Mouse (Mus musculus) CH12.LX (cell line): Measurements from ENCODE around the gene Psmd1. TPM values are rescaled to one million over a fixed set of nuclear protein-coding genes. Genes with fewer than 3 reads are reported as not detected.

ENCODE experiments used
- DNase-seq: peaks from one replicate; pipeline ENCODE4 v3.0.0-alpha.2; 2013; ENCODE audit errors: extremely low read depth
- H3K27ac ChIP-seq: 2 replicates; pipeline ENCODE4 v1.5.1; 2012; ENCODE audit warnings: low read depth, mild to moderate bottlenecking, control low read depth, moderate library complexity; ENCODE audit not compliant: insufficient read depth
- H3K27me3 ChIP-seq: replicated peaks from 2 replicates; pipeline ENCODE3; 2012; ENCODE audit warnings: inconsistent platforms
- H3K36me3 ChIP-seq, 2 experiments: replicated peaks in 1 of 2; 2 replicates each; pipeline versions ENCODE3 to v1.6.1; 2012; ENCODE audit warnings: inconsistent platforms in 1 of 2, low read length in 1 of 2, mild to moderate bottlenecking in 1 of 2, mixed read lengths in 1 of 2, moderate library complexity in 1 of 2; ENCODE audit not compliant: control insufficient read depth in 1 of 2, insufficient read depth in 1 of 2
- H3K4me1 ChIP-seq, 2 experiments: 2 replicates each; pipeline ENCODE4 v1.6.1; 2012; ENCODE audit warnings: inconsistent platforms in 1 of 2, moderate library complexity in 1 of 2; ENCODE audit not compliant: insufficient read depth in 2 of 2, control insufficient read depth in 1 of 2
- H3K4me2 ChIP-seq: 2 replicates; pipeline ENCODE4 v1.6.1; 2012; ENCODE audit warnings: low read depth, mild to moderate bottlenecking, control low read depth; ENCODE audit not compliant: poor library complexity, insufficient read depth, severe bottlenecking
- H3K4me3 ChIP-seq, 3 experiments: fragments of 150-350 bp in 1 of 3; sonication (generic) in 1 of 3; replicated peaks in 1 of 3; 2 replicates each; pipeline versions ENCODE3 to v1.5.1; 2011 to 2012; ENCODE audit warnings: low read depth in 2 of 3, low read length in 2 of 3, mild to moderate bottlenecking in 2 of 3, moderate library complexity in 2 of 3, control low read depth in 1 of 3, improper control_type of control experiment in 1 of 3, inconsistent platforms in 1 of 3, mixed read lengths in 1 of 3; ENCODE audit not compliant: poor library complexity in 1 of 3
- H3K79me2 ChIP-seq: replicated peaks from 2 replicates; pipeline ENCODE4 v1.6.1; 2012; ENCODE audit warnings: mild to moderate bottlenecking, moderate library complexity; ENCODE audit not compliant: control insufficient read depth, poor library complexity, insufficient read depth, severe bottlenecking; ENCODE audit errors: extremely low read depth
- H3K9ac ChIP-seq: 2 replicates; pipeline ENCODE4 v1.6.1; 2012; ENCODE audit warnings: low read depth, mild to moderate bottlenecking, control low read depth, moderate library complexity; ENCODE audit not compliant: insufficient read depth
- H3K9me3 ChIP-seq: replicated peaks from 2 replicates; pipeline ENCODE3; 2012; ENCODE audit warnings: low read length, inconsistent platforms, mixed read lengths
- CHD1 ChIP-seq: IDR thresholded peaks from 2 replicates; pipeline ENCODE4 v1.6.1; 2012; ENCODE audit warnings: low read depth, low read length, improper control_type of control experiment, inconsistent platforms
- ETS1 ChIP-seq: conservative IDR thresholded peaks from 2 replicates; pipeline ENCODE4 v1.6.1; 2012; ENCODE audit warnings: low read depth, mild to moderate bottlenecking, inconsistent platforms, low read length, improper control_type of control experiment, moderate library complexity
- HCFC1 ChIP-seq: IDR thresholded peaks from 2 replicates; pipeline ENCODE4 v1.6.1; 2012; ENCODE audit warnings: low read depth, mild to moderate bottlenecking, inconsistent platforms, low read length, improper control_type of control experiment
- IRF4 ChIP-seq: IDR thresholded peaks from 2 replicates; pipeline ENCODE4 v1.6.1; 2014; ENCODE audit warnings: low read depth, mild to moderate bottlenecking, inconsistent platforms, low read length, improper control_type of control experiment
- JUN ChIP-seq: IDR thresholded peaks from 2 replicates; pipeline ENCODE4 v1.6.1; 2011; ENCODE audit warnings: low read depth, mild to moderate bottlenecking, low read length, improper control_type of control experiment, moderate library complexity; ENCODE audit not compliant: insufficient read depth
- JUND ChIP-seq: conservative IDR thresholded peaks from 2 replicates; pipeline ENCODE4 v1.6.1; 2011; ENCODE audit warnings: low read depth, low read length, improper control_type of control experiment
- MEF2A ChIP-seq: IDR thresholded peaks from 2 replicates; pipeline ENCODE4 v1.6.1; 2014; ENCODE audit warnings: low read depth, mild to moderate bottlenecking, inconsistent platforms, low read length, improper control_type of control experiment, borderline replicate concordance
- NELFE ChIP-seq: IDR thresholded peaks from 2 replicates; pipeline ENCODE4 v1.6.1; 2011; ENCODE audit warnings: low read depth, low read length, improper control_type of control experiment
- NRF1 ChIP-seq: IDR thresholded peaks from 2 replicates; pipeline ENCODE4 v1.6.1; 2014; ENCODE audit warnings: low read depth, mild to moderate bottlenecking, inconsistent platforms, low read length, improper control_type of control experiment, moderate library complexity
- SIN3A ChIP-seq: IDR thresholded peaks from 2 replicates; pipeline ENCODE4 v1.6.1; 2012; ENCODE audit warnings: low read length, improper control_type of control experiment, inconsistent platforms
- SMC3 ChIP-seq: IDR thresholded peaks from 2 replicates; pipeline ENCODE4 v1.6.1; 2011; ENCODE audit warnings: low read depth, low read length, improper control_type of control experiment
- TCF12 ChIP-seq: IDR thresholded peaks from 2 replicates; pipeline ENCODE4 v1.6.1; 2014; ENCODE audit warnings: low read depth, mild to moderate bottlenecking, inconsistent platforms, low read length, improper control_type of control experiment
- USF1 ChIP-seq: IDR thresholded peaks from 2 replicates; pipeline ENCODE4 v1.6.1; 2014; ENCODE audit warnings: low read depth, mild to moderate bottlenecking, inconsistent platforms, low read length, improper control_type of control experiment
- dilution Hi-C: fragments of 300-500 bp; cut with MboI; formaldehyde crosslinking; loops from 2 replicates; pipeline ENCODE4 v1.14.3; 2020; ENCODE audit warnings: low sequenced_read_pairs; ENCODE audit not compliant: extremely low pct_unique_long_range_greater_than_20kb, extremely low pct_ligation_motif_present
- in situ Hi-C: fragments of 300-500 bp; cut with MboI; formaldehyde crosslinking; loops from 3 replicates; pipeline ENCODE4 v1.14.3; 2019; ENCODE audit warnings: low sequenced_read_pairs, low pct_ligation_motif_present, low pct_unique_long_range_greater_than_20kb, mixed read lengths
- polyA plus RNA-seq: library from polyadenylated mRNA; unstranded; fragments of >175 nt; gene quantifications from 2 replicates; pipeline ENCODE4 v1.2.1, GENCODE M21; 2012; ENCODE audit warnings: low read depth; ENCODE audit not compliant: insufficient read length
- total RNA-seq, 2 experiments: library from RNA; depleted of rRNA; stranded (reverse); fragments of 300-350 nt in 1 of 2; fragments of >200 nt in 1 of 2; gene quantifications; 2 replicates each; pipeline ENCODE4 v1.2.3; 2012 to 2014

Gene Psmd1
- total and polyA plus RNA-seq, 3 experiments: 87.6 to 196 (median 134) TPM

DNA sequence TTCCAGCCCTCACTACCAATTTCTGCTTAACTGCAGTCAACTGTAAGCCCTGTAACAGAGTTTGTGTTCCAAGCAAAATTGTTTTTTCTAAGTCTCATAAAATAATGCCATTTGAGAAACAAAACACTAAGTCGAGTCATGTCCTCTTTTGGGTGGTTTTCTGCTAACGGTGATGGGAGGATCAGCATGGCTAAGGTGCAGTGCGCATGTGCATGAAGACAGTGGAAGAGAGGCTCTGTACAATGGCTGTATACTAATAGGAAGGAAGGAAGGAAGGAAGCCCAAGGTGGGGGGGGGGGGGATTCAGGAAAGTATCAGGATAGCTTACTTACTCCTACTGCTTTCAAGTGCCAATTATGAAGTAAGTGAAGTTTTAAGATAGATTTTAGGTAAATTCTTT lies 50.0 kb downstream of the Psmd1 start:
- Histone ChIP-seq H3K27ac (no peak overlapping the region), H3K4me3 (no peak overlapping the region), H3K4me2 (no peak overlapping the region), H3K79me2 (no peaks in the 10 kb centered on the region), H3K9ac (no peak overlapping the region), H3K36me3 (peaks cover 31 to 70% of the 10 kb centered on the region in 2 experiments), H3K9me3 (no peaks in the 10 kb centered on the region), H3K27me3 (no peaks in the 10 kb centered on the region), H3K4me1 (no peaks in the 10 kb centered on the region; a peak in 1 of 4 replicates)
- dilution Hi-C loops (no loop called here), in situ Hi-C loops (no loop called here)
- TF ChIP-seq TCF12 (no peak), ETS1 (no peak), CHD1 (no peak), IRF4 (no peak), HCFC1 (no peak), JUND (no peak), JUN (no peak), NELFE (no peak), USF1 (no peak), MEF2A (no peak), SMC3 (no peak)
- DNase-seq: no peak

GRCm38 (mm10) chr1:86119549-86119948 lies 55.4 kb downstream of the Psmd1 start:
- Histone ChIP-seq H3K4me1 (no peaks in the 10 kb centered on the region), H3K9ac (no peak overlapping the region), H3K4me3 (no peak overlapping the region), H3K79me2 (no peaks in the 10 kb centered on the region), H3K27ac (no peak overlapping the region), H3K36me3 (peaks cover 39 to 84% of the 10 kb centered on the region in 2 experiments), H3K27me3 (no peaks in the 10 kb centered on the region), H3K9me3 (no peaks in the 10 kb centered on the region), H3K4me2 (no peak overlapping the region)
- DNase-seq: no peak
- in situ Hi-C loops: no loop called here
- dilution Hi-C loops: no loop called here
- TF ChIP-seq SIN3A: no peak
- TF ChIP-seq, all 38 proteins: peak for 0

DNA sequence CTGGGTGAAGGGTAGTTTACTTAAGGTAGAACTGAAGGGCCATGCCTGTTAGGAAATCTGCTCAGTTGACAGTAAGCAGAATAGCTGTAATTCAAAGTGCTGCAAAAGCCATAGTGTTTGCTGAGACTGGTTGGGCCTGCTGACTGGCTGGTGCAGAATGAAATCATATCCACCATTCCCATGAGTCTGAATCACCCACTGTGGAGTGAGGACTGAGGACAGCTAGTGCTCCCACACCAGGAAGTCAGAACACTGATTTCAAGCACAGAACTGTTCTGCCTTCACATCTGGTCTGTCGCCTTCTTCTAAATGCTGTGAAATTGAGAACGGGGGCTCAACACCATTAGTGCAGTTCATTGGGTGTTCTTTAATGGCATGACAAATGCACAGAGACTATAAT lies 61.8 kb downstream of the Psmd1 start:
- Histone ChIP-seq H3K9ac (no peak overlapping the region), H3K9me3 (no peaks in the 10 kb centered on the region), H3K36me3 (peaks cover 51 to 88% of the 10 kb centered on the region in 2 experiments), H3K4me3 (no peak overlapping the region), H3K4me1 (no peaks in the 10 kb centered on the region), H3K4me2 (no peak overlapping the region), H3K27ac (no peak overlapping the region; the same call in 1 of the 2 replicates), H3K79me2 (no peaks in the 10 kb centered on the region), H3K27me3 (no peaks in the 10 kb centered on the region)
- in situ Hi-C loops (no loop called here), dilution Hi-C loops (no loop called here)
- TF ChIP-seq NELFE: no peak
- TF ChIP-seq NRF1: no peak
- no peak for TF ChIP-seq JUND
- TF ChIP-seq TCF12: no peak
- DNase-seq: no peak
